Mouse (Mus musculus) brown adipose tissue, adult 24 weeks (tissue): ENCODE results near the gene Mdm4. TPM values are rescaled to one million over a fixed set of nuclear protein-coding genes. Genes with fewer than 3 reads are reported as not detected.
A peak's percentile ranks its signal among the peaks of the same experiment; 100 is the strongest.

ENCODE experiments used
- H3K27ac ChIP-seq: fragments of 200-500 bp; replicated peaks from 2 replicates; pipeline ENCODE4 v1.5.1; 2012; ENCODE audit warnings: low read depth, mild to moderate bottlenecking, low read length
- H3K4me1 ChIP-seq: fragments of 200-500 bp; 2 replicates; pipeline ENCODE4 v1.6.1; 2012; ENCODE audit warnings: low read length, mixed read lengths; ENCODE audit not compliant: control insufficient read depth, insufficient read depth, insufficient read length
- H3K4me3 ChIP-seq: fragments of 200-500 bp; 2 replicates; pipeline ENCODE4 v1.5.1; 2012; ENCODE audit warnings: low read depth, mild to moderate bottlenecking, low read length, moderate library complexity; ENCODE audit not compliant: insufficient read depth
- polyA plus RNA-seq: library from polyadenylated mRNA; stranded (reverse); fragments of >200 nt; gene quantifications from 2 replicates; pipeline ENCODE4 v1.2.4, GENCODE M21; 2012; ENCODE audit not compliant: missing spikeins, insufficient read depth, insufficient read length

Mdm4 gene
- polyA plus RNA-seq, 1 experiment: 12.0 TPM

DNA sequence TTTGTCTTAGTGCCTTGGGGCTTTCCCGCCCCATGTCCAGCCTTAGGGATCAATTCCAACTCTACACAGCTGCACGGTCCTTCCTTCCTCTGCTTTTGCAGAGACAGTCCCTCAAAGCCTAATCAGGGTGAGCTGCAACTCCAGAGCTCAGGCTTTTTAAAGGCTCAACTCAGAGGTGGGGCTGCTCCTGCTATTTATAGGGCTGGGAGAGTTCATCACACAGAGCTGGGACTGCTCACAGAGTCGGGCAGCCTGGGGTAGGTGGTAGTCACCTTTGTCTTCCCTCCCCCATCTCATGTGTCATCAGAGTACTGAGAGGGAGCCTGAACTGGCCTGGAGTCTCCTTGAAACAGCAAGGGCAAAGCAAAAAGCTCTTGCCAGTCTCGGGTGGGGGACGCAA is 37.9 kb upstream of the Mdm4 start:
- Histone ChIP-seq H3K27ac (peak overlapping the region; percentile 95), H3K4me1 (peaks cover 39% of the 10 kb centered on the region), H3K4me3 (peak overlapping the region; percentile 45)

DNA sequence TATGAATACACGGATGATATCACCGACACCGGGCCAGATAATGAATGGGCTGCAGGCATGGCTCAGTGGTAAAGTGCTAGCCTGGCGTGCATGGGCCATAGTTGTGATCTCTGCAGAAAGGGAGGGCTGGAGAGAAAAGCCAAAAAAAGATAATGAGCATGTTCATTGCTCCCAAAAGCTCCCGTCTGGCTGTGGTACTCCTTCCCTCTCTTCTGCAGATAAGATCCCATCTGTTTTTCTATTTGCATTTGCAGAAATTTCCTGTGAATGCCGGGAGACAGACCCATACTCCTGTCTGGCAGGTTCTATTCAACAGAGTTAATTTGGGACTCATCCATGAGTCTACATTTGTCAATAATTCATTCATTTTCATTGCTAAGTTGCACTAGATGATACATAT is 32.8 kb upstream of the Mdm4 start:
- Histone ChIP-seq H3K4me1 (peaks cover 7% of the 10 kb centered on the region; the same call in 1 of the 2 replicates), H3K4me3 (no peak overlapping the region), H3K27ac (no peak overlapping the region)

DNA sequence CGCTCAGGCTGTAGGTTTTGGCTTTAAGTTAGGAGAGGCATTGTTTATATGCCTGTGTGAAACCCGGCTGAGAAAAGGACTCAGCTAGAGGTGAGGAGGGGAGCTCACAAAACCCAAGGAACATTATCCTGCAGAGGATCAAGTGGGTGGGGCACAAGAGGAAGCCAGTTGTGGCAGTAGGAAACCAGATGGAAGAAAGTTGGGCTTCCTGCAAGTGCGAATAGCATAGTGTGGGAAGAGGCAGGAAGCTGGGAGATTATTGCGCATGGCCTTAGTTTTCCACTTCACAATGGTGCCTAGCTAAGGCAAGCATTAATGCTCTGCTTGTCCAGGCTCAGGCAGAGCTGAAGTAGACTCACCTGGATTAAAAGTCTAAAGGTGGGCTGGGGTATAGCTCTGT is 30.3 kb upstream of the Mdm4 start:
- Histone ChIP-seq H3K27ac (no peak overlapping the region), H3K4me1 (peaks cover 14% of the 10 kb centered on the region), H3K4me3 (no peak overlapping the region)

DNA sequence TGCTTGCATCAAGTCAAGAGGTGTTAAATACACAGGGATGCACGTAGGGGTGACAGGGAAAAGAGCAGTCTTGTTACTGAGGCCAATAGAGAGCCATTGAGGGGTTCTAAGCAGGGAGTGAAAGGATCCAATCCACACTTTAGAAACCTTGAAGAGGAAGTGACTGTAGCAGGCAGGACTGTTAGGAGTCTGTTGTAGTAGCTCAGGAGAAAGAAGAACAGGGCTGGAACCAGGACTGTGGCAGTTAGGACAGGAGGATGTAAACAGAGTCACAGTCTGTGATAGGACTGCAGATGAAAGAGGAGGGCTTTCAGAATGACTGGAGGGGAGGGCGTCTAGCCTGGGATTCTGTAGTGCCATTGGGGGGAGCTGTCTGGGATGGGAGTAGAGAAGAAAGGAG is 29.2 kb upstream of the Mdm4 start:
- no peak overlapping the region for H3K27ac ChIP-seq
- peaks cover 14% of the 10 kb centered on the region for H3K4me1 ChIP-seq
- H3K4me3 ChIP-seq: no peak overlapping the region

DNA sequence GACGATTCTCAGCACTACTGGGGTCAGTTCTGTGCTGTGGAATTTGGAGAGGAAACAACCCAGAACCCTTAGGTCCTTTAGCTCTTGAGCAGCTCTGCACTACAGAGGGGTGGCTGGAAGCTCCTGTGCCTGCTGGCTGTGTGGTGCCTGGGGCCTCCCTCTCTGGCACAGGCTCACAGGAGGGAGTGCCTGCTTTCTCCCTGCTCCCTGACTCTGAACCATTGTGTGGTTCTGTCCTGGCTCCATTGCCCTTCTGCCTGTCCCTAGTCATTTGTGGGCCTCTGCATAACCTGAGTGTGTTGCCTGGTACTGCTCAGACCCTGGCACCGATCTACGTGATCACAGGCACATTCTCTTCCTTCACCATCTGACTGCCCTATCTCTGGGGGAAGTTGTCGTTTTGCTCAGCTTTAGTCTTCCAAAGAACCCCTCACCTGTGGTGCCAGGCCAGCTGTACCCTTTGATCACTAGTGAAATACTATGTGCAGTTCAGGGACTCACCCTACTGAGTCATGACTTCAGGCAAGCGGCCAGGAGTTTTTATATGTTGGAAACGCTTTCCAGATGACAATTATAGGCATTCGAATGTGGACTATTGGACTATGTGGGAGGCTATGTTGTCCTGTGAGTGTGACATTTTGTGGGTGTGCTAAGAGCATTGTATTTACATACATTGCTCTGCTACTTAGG is 27.1 kb upstream of the Mdm4 start:
- H3K4me1 ChIP-seq: peaks cover 24% of the 10 kb centered on the region
- no peak overlapping the region for H3K4me3 ChIP-seq
- H3K27ac ChIP-seq: 0 out of 2 replicates have a peak overlapping the region, but pooled peaks have one; percentile 23

DNA sequence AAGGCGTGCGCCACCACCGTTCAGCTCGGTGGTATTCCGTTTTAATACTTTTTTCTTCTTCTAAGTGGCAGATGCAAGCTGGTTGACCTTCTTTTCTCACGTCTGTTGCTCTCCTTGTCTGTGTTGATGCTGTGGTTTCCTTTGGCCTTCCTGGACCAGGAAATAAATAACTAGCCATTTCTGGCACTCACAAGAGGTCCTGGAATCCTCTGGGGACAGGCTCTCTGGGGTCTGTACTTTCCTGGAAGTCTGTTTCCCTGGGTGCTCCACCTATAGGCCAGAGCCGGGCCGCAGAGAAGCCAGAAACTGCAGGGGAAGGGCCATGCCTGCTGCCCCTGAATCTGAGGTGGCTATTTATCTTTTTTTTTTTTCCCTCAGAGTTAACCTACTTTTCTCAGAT is 24.0 kb upstream of the Mdm4 start:
- H3K27ac ChIP-seq: peak overlapping the region; percentile 36; the same call in 1 of the 2 replicates
- peaks cover 26% of the 10 kb centered on the region for H3K4me1 ChIP-seq
- no peak overlapping the region for H3K4me3 ChIP-seq

DNA sequence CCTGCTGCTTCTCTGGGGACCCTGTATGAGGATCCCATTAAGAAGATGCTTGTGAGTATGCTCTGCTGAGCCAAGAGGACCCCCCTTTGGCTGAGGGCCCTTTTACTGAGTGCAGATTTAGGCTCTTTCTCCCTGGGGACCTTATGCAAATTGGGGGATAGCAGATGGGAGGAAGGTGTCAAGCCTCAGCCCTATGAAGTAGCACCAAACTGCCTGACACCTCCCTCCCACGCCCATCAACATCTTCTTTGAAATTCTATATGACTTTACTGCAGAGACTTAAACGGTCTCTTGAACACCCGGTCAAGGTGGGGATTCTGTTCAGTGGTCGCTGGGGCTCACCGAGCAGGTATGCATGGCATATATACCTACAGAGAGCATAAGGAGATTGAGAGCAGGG is 22.7 kb upstream of the Mdm4 start:
- H3K4me1 ChIP-seq: peaks cover 24% of the 10 kb centered on the region
- 0 out of 2 replicates have a peak overlapping the region, but pooled peaks have one; percentile 7 for H3K27ac ChIP-seq
- H3K4me3 ChIP-seq: no peak overlapping the region

DNA sequence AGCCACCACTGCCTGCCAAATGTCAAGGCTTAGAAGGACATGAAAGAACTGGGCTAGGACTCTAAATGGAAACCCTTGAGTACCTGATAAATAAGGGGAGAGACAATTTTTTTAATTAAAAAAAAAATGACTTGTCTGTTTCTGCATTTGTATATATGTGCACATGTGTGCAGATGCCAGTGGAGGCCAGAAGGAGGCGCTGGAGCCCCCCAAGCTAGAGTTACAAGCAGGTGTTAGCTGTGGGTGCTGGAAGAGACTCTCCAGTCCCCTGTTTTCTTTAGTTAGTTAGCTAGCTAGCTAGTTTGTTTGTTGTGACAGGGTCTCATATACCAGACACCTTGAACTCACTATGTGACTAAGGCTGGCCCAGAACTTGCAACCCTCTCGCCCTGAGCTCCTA is 21.5 kb upstream of the Mdm4 start:
- Histone ChIP-seq H3K27ac (no peak overlapping the region), H3K4me3 (no peak overlapping the region), H3K4me1 (peaks cover 15% of the 10 kb centered on the region)

DNA sequence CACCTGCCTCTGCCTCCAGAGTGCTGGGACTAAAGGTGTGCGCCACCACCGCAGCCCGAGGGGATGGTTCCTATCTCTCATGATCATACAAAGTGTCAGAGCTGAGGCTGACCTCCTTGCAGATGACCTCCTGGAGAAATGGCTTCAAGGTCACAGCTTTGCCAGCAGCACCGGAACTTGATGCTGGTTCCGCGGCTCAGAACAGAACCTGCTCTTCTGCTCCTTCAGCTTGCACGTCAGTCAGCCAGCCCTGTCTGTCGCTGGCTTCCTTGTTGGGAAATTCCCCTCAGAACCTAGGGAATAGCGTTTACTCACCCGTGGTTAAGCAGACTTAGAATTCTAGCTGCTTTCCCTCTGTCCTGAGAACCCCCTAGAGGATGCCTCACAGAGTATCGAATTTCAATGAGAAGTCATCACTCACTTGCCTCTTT is 19.7 kb upstream of the Mdm4 start:
- no peak overlapping the region for H3K27ac ChIP-seq
- peaks cover 15% of the 10 kb centered on the region for H3K4me1 ChIP-seq
- H3K4me3 ChIP-seq: no peak overlapping the region

DNA sequence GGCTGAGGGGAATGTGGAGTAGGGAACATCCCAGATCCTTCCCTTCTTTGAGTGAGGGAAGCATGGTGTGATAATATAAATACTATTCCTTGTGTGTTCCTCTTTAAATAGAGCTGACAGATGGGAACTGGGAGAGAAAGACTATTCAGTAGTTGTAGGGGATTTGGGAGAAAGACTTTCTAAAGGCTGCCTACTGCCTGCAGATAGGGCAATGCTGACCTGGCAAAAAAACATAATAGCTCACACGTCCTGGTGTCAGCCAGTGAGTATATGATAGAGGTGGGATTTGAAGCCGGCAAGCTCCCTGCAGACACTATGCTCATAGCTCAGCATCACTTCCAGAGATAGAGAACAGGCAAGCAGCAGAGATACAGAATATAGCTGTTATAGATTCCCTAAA is 18.3 kb upstream of the Mdm4 start:
- H3K27ac ChIP-seq: no peak overlapping the region
- H3K4me1 ChIP-seq: peaks cover 13% of the 10 kb centered on the region
- H3K4me3 ChIP-seq: no peak overlapping the region

DNA sequence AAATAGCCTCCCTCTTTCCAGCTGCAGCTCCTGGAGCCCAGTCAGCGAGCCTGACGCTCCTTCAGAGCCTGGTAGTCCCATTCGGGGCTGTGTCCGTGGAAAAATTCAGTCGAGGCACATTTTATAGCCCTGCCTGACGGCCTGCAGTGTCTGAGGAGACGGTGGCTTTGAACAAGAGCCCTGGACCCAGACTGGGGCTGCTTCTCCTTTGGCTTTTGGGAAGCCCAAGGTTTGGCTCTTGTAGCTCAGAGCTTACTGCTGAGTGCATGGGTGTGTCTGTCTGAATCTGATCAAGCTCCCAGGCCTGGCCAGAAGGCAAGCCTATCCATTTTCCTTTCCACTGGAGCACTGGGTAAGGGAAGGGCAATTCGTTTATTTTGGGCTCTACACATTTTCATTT is 17.2 kb upstream of the Mdm4 start:
- H3K4me1 ChIP-seq: peaks cover 5% of the 10 kb centered on the region
- H3K4me3 ChIP-seq: peak overlapping the region; percentile 89
- H3K27ac ChIP-seq: peak overlapping the region; percentile 17

DNA sequence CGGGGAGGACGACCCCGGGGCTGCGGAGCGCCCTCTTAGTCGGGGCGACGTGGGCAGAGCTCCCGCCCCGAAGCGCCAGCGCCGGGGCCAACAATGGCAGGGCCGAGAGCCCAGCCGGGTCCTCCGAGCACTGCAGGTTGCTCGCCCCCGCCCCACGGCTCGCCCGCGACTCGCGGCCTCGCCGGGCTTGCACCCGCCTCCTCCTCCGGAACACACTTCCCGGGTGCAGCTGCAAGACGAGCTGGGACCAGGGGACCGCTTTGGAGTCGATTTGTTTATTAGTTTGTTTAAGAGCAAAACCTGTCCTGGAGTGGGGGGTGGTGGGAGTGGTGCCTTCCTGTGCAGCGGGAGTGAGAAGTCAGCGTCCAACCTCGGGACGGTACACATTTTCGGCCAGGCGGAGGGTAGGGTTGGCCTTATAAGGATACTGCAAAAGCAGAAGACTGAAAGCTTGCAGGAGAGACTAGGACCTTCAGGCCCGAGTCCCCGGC is 16.1 kb upstream of the Mdm4 start:
- Histone ChIP-seq H3K4me1 (no peaks in the 10 kb centered on the region; the same call in 1 of the 2 replicates), H3K4me3 (peak overlapping the region; percentile 89), H3K27ac (peak overlapping the region; percentile 68)

DNA sequence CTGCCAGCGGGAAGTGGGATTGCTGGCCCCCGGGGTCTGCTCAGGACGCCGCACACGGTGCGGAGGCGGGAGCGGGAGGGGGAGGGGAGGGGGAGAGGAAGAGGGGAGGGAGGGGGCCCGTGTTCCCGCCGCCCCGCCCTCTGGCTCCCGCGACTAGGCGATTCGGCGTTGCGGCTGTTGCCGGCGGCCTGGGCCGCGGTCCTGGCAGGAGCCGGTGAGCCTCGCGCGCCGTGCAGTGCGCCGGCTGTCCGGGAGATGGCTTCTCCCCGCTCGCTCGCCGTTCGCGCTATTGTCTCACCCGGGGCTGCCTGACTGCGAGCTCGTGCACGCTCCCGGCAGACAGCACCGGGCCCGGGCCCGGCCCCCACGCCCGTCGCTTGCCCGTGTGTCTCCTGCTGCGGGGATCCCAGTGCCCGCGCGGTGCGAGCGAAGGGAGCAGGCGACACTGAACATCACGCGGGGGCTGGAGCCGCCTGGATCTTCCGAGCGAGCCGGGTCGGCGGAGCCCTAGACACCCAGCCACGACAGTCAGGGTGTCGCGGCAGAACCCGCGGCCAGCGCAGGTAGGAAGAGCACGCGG is 15.6 kb upstream of the Mdm4 start:
- Histone ChIP-seq H3K27ac (peak overlapping the region; percentile 68), H3K4me1 (no peaks in the 10 kb centered on the region; the same call in 1 of the 2 replicates), H3K4me3 (peak overlapping the region; percentile 89)

DNA sequence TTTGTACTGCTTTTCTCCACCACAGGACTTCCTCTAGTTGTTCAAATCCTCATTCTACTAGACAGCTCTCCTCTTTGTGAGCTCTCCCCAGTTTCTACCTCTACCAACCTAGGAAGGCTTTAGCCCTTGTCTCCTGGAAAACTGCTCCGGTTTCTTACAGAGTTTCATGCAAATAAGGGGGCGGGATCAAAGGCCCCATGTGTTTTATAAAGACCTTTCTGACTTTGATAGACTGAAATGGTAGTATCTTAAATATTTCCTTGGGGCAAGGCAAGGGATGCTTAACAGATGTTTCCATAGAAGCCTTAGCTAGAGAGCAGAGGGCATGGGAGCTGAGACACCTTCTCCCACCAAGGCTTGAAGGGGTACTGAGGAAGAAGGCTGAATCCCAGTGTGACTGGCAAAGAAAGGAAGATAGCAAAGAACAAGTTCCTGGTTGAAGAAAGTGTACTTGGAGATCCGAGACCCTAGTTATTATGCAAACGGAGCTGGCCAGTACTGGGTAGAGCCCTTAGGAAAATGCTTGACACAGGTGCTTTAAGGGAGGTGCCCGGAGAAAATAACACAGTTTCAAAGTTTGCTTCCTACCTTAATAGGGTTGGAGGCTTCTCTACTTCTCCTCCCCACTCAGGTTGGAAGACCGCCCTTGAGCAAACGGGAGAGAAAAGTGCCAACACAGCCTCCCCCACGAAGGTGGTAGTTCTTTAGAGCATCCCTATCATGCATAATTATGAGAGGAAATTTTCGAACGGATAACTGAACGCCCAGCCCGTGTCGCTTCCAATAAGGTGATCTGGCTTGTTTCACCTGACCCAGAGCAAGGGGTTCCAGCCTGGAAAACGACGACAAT is 14.9 kb upstream of the Mdm4 start, which contains the start of gene Pik3c2b:
TSS of gene Pik3c2b (plus strand) at position 657 of the 850 bp plus-strand sequence.
- peak within 1 kb of the TSS; percentile 68 for H3K27ac ChIP-seq
- H3K4me1 ChIP-seq: no peaks in the 10 kb centered on the region; the same call in 1 of the 2 replicates
- H3K4me3 ChIP-seq: peak within 1 kb of the TSS; percentile 89

DNA sequence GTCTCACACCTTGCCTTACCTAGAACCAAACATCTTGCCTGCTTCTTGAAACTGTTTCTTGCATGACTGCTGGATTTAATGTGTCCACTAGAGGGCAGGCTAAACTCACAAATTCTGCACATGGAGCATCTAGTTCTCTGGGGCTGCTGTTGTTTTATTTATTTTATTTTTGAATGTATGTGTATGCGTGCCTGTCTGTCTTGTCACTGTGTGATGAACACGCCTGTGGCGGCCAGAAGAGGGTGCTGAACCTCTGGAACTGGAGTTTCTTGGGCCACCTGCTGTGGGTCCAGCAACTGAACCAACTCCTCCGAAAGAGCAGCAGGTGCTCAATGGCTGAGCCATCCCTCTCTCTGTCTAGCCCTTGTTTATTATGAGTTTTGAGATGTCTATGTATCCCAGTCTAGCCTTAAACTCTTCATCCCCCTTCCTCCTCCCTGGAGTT is 9.2 kb upstream of the Mdm4 start:
- H3K4me3 ChIP-seq: no peak overlapping the region
- H3K4me1 ChIP-seq: no peaks in the 10 kb centered on the region
- H3K27ac ChIP-seq: no peak overlapping the region
